Mouse (Mus musculus) A20 (cell line): Measurements from ENCODE around the gene Nab1.

Experiments used
- DNase-seq: peaks from one replicate; pipeline ENCODE4 v3.0.0-alpha.2; 2011; ENCODE audit warnings: low read depth, low spot score

Nab1 gene

GRCm38 (mm10) chr1:52474291-52474690 is 26.2 kb downstream of the Nab1 start:
- no peak for DNase-seq

- peak; percentile 79 for DNase-seq
Measured at GRCm38 (mm10) chr1:52470811-52471489, 29.5 kb downstream of the Nab1 start.

GRCm38 (mm10) chr1:52470326-52470725 is 30.2 kb downstream of the Nab1 start:
- peak; percentile 30 for DNase-seq

- no peak for DNase-seq
Measured at GRCm38 (mm10) chr1:52466518-52467120, 33.9 kb downstream of the Nab1 start.

- no peak for DNase-seq
Measured at GRCm38 (mm10) chr1:52465830-52466229, 34.6 kb downstream of the Nab1 start.

GRCm38 (mm10) chr1:52465264-52465663 is 35.2 kb downstream of the Nab1 start:
- DNase-seq, result no peak

GRCm38 (mm10) chr1:52463305-52463704 is 37.2 kb downstream of the Nab1 start:
- DNase-seq, result no peak

- no peak for DNase-seq
Measured at GRCm38 (mm10) chr1:52456571-52456970, 43.9 kb downstream of the Nab1 start.

- no peak for DNase-seq
Measured at GRCm38 (mm10) chr1:52454509-52455001, 45.9 kb downstream of the Nab1 start.

- no peak for DNase-seq
Measured at GRCm38 (mm10) chr1:52451360-52451759, 49.1 kb downstream of the Nab1 start.

- DNase-seq, result no peak
Measured at GRCm38 (mm10) chr1:52435856-52436255, 64.6 kb downstream of the Nab1 start.

- no peak for DNase-seq
Measured at GRCm38 (mm10) chr1:52434085-52434484, 66.4 kb downstream of the Nab1 start.

GRCm38 (mm10) chr1:52431806-52432205 is 68.7 kb downstream of the Nab1 start:
- DNase-seq, result no peak

GRCm38 (mm10) chr1:52430606-52431005 is 69.9 kb downstream of the Nab1 start:
- DNase-seq, result peak; percentile 83

- no peak for DNase-seq
Measured at GRCm38 (mm10) chr1:52430116-52430515, 70.4 kb downstream of the Nab1 start.

- DNase-seq, result no peak
Measured at GRCm38 (mm10) chr1:52427841-52428464, 72.5 kb downstream of the Nab1 start.

GRCm38 (mm10) chr1:52423846-52424245 is 76.6 kb downstream of the Nab1 start:
- DNase-seq, result no peak

GRCm38 (mm10) chr1:52423057-52423456 is 77.4 kb downstream of the Nab1 start:
- DNase-seq, result no peak

- no peak for DNase-seq
Measured at GRCm38 (mm10) chr1:52422137-52422536, 78.3 kb downstream of the Nab1 start.

- no peak for DNase-seq
Measured at GRCm38 (mm10) chr1:52421623-52422022, 78.9 kb downstream of the Nab1 start.

- no peak for DNase-seq
Measured at GRCm38 (mm10) chr1:52419088-52419819, 81.2 kb downstream of the Nab1 start.
